Mouse (Mus musculus): ENCODE measurements around the gene Olfr56. TPM values are rescaled to one million over a fixed set of nuclear protein-coding genes. Genes with fewer than 3 reads are reported as not detected.

Gene Olfr56
- polyA plus RNA-seq, 1 experiment from 2014 or later = 0.15 TPM

- WGBS = 37% methylated on average over 22 of the region's 22 CpGs
- ATAC-seq (ENCODE audit: low FRiP score, low TSS enrichment) = peak; percentile 62; the same call in 1 of the 2 replicates
These were observed 109.3 kb downstream of the Olfr56 start for GRCm38 (mm10) chr11:49087830-49088616.

GRCm38 (mm10) chr11:49088990-49089652 is 110.4 kb downstream of the Olfr56 start:
- ATAC-seq (ENCODE audit: low FRiP score, low TSS enrichment) = peak; percentile 51; the same call in 1 of the 2 replicates
- H3K4me3 ChIP-seq (ENCODE audit: low read depth, low read length) = no peak overlapping the region
- no peaks in the 10 kb centered on the region for H3K9me3 ChIP-seq (ENCODE audit: control insufficient read depth, low read length)
- no peak overlapping the region for H3K27ac ChIP-seq (replicated peaks)
- H3K4me1 ChIP-seq (replicated peaks; ENCODE audit: control insufficient read depth, insufficient read depth) = peaks cover 4% of the 10 kb centered on the region; the same call in 1 of the 2 replicates
- no peak overlapping the region for H3K9ac ChIP-seq (ENCODE audit: low read length)
- WGBS = 75% methylated on average over 5 of the region's 5 CpGs
- TF ChIP-seq CTCF (IDR thresholded peaks at IDR 0.05; ENCODE audit: low read depth) (no peak), EP300 (optimal IDR thresholded peaks at IDR 0.05) (no peak)
- H3K36me3 ChIP-seq (ENCODE audit: control insufficient read depth, insufficient read depth, low read length) = no peaks in the 10 kb centered on the region
- DNase-seq (ENCODE audit: low spot score) = no peak
- no peak overlapping the region for H3K4me2 ChIP-seq (replicated peaks; ENCODE audit: low read depth)
- no peaks in the 10 kb centered on the region for H3K27me3 ChIP-seq (ENCODE audit: control insufficient read depth, insufficient read depth, low read length)

More at GRCm38 (mm10) chr11:49087830-49088616, 109.3 kb downstream of the Olfr56 start:
- H3K27me3 ChIP-seq (ENCODE audit: control insufficient read depth, insufficient read depth, low read length) = no peaks in the 10 kb centered on the region
- H3K4me1 ChIP-seq (replicated peaks; ENCODE audit: control insufficient read depth, insufficient read depth) = peaks cover 4% of the 10 kb centered on the region; the same call in 1 of the 2 replicates
- TF ChIP-seq EP300 (optimal IDR thresholded peaks at IDR 0.05) (no peak), CTCF (IDR thresholded peaks at IDR 0.05; ENCODE audit: low read depth) (no peak)
- peak overlapping the region; percentile 18 for H3K4me3 ChIP-seq (ENCODE audit: low read depth, low read length)
- H3K36me3 ChIP-seq (ENCODE audit: control insufficient read depth, insufficient read depth, low read length) = no peaks in the 10 kb centered on the region
- H3K9me3 ChIP-seq (ENCODE audit: control insufficient read depth, low read length) = no peaks in the 10 kb centered on the region
- peak overlapping the region; percentile 31; the same call in 1 of the 2 replicates for H3K9ac ChIP-seq (ENCODE audit: low read length)
- peak overlapping the region; percentile 46 for H3K4me2 ChIP-seq (replicated peaks; ENCODE audit: low read depth)
- H3K27ac ChIP-seq (replicated peaks) = 0 out of 2 replicates have a peak overlapping the region, but pooled peaks have one; percentile 30
- peak; percentile 65 for DNase-seq (ENCODE audit: low spot score)

- no peak for ATAC-seq (ENCODE audit: low FRiP score, low TSS enrichment)
- no peak for TF ChIP-seq EP300 (optimal IDR thresholded peaks at IDR 0.05)
- TF ChIP-seq CTCF (IDR thresholded peaks at IDR 0.05; ENCODE audit: low read depth) = no peak
These were observed 111.2 kb downstream of the Olfr56 start for GRCm38 (mm10) chr11:49089735-49090507.

GRCm38 (mm10) chr11:49090551-49090950 is 111.9 kb downstream of the Olfr56 start:
- peaks cover 4% of the 10 kb centered on the region; the same call in 1 of the 2 replicates for H3K4me1 ChIP-seq (replicated peaks; ENCODE audit: control insufficient read depth, insufficient read depth)
- H3K9ac ChIP-seq (ENCODE audit: low read length) = no peak overlapping the region
- WGBS = 78% methylated on average over 5 of the region's 5 CpGs

More at GRCm38 (mm10) chr11:49089735-49090507, 111.2 kb downstream of the Olfr56 start:
- no peak overlapping the region for H3K9ac ChIP-seq (ENCODE audit: low read length)
- H3K4me2 ChIP-seq (replicated peaks; ENCODE audit: low read depth) = no peak overlapping the region
- H3K4me3 ChIP-seq (ENCODE audit: low read depth, low read length) = no peak overlapping the region
- no peaks in the 10 kb centered on the region for H3K9me3 ChIP-seq (ENCODE audit: control insufficient read depth, low read length)
- H3K27ac ChIP-seq (replicated peaks) = no peak overlapping the region
- no peak for DNase-seq (ENCODE audit: low spot score)
- H3K27me3 ChIP-seq (ENCODE audit: control insufficient read depth, insufficient read depth, low read length) = no peaks in the 10 kb centered on the region
- WGBS = 73% methylated on average over 3 of the region's 3 CpGs
- H3K4me1 ChIP-seq (replicated peaks; ENCODE audit: control insufficient read depth, insufficient read depth) = peaks cover 4% of the 10 kb centered on the region; the same call in 1 of the 2 replicates
- H3K36me3 ChIP-seq (ENCODE audit: control insufficient read depth, insufficient read depth, low read length) = no peaks in the 10 kb centered on the region

GRCm38 (mm10) chr11:49091171-49091570 is 112.5 kb downstream of the Olfr56 start:
- ATAC-seq (ENCODE audit: low FRiP score, low TSS enrichment) = no peak
- TF ChIP-seq CTCF (IDR thresholded peaks at IDR 0.05; ENCODE audit: low read depth) (no peak), EP300 (optimal IDR thresholded peaks at IDR 0.05) (no peak)
- WGBS = 69% methylated on average over 4 of the region's 4 CpGs
- H3K9ac ChIP-seq (ENCODE audit: low read length) = no peak overlapping the region
- H3K27me3 ChIP-seq (ENCODE audit: control insufficient read depth, insufficient read depth, low read length) = no peaks in the 10 kb centered on the region
- H3K27ac ChIP-seq (replicated peaks) = no peak overlapping the region
- H3K36me3 ChIP-seq (ENCODE audit: control insufficient read depth, insufficient read depth, low read length) = no peaks in the 10 kb centered on the region
- no peak for DNase-seq (ENCODE audit: low spot score)
- no peak overlapping the region for H3K4me3 ChIP-seq (ENCODE audit: low read depth, low read length)
- peaks cover 4% of the 10 kb centered on the region; the same call in 1 of the 2 replicates for H3K4me1 ChIP-seq (replicated peaks; ENCODE audit: control insufficient read depth, insufficient read depth)
- H3K4me2 ChIP-seq (replicated peaks; ENCODE audit: low read depth) = no peak overlapping the region
- no peaks in the 10 kb centered on the region for H3K9me3 ChIP-seq (ENCODE audit: control insufficient read depth, low read length)

More at GRCm38 (mm10) chr11:49090551-49090950, 111.9 kb downstream of the Olfr56 start:
- DNase-seq (ENCODE audit: low spot score) = no peak
- no peak for TF ChIP-seq EP300 (optimal IDR thresholded peaks at IDR 0.05)
- no peak for TF ChIP-seq CTCF (IDR thresholded peaks at IDR 0.05; ENCODE audit: low read depth)
- no peaks in the 10 kb centered on the region for H3K9me3 ChIP-seq (ENCODE audit: control insufficient read depth, low read length)
- no peak for ATAC-seq (ENCODE audit: low FRiP score, low TSS enrichment)
- H3K4me3 ChIP-seq (ENCODE audit: low read depth, low read length) = no peak overlapping the region
- no peak overlapping the region for H3K4me2 ChIP-seq (replicated peaks; ENCODE audit: low read depth)
- no peak overlapping the region for H3K27ac ChIP-seq (replicated peaks)
- H3K27me3 ChIP-seq (ENCODE audit: control insufficient read depth, insufficient read depth, low read length) = no peaks in the 10 kb centered on the region
- no peaks in the 10 kb centered on the region for H3K36me3 ChIP-seq (ENCODE audit: control insufficient read depth, insufficient read depth, low read length)

All from stomach, postnatal 0 days (tissue).